Mouse (Mus musculus) embryonic fibroblast, embryonic 13.5 days (primary cell): Measurements from ENCODE around the gene Gins2. TPM values are rescaled to one million over a fixed set of nuclear protein-coding genes. Genes with fewer than 3 reads are reported as not detected.

ENCODE experiments used
- H3K27ac ChIP-seq: 2 replicates; pipeline ENCODE4 v1.5.1; 2012; ENCODE audit warnings: low read length, control low read depth, inconsistent platforms; ENCODE audit not compliant: insufficient read depth
- H3K4me1 ChIP-seq: 2 replicates; pipeline ENCODE4 v1.6.1; 2011; ENCODE audit warnings: low read length; ENCODE audit not compliant: control insufficient read depth, insufficient read depth
- H3K4me3 ChIP-seq: 2 replicates; pipeline ENCODE4 v1.5.1; 2011; ENCODE audit warnings: mild to moderate bottlenecking, control low read depth, low read length; ENCODE audit not compliant: insufficient read depth
- CTCF ChIP-seq: IDR thresholded peaks from 2 replicates; pipeline ENCODE4 v1.5.1; 2011; ENCODE audit warnings: mild to moderate bottlenecking, control low read depth, low read length, moderate library complexity, borderline replicate concordance; ENCODE audit not compliant: insufficient read depth
- POLR2A ChIP-seq: IDR thresholded peaks from 2 replicates; pipeline ENCODE4 v1.6.1; 2011; ENCODE audit warnings: low read depth, mild to moderate bottlenecking, control low read depth, low read length, moderate library complexity
- polyA plus RNA-seq: library from polyadenylated mRNA; stranded (reverse); fragments of >200 nt; gene quantifications from 2 replicates; pipeline ENCODE4 v1.2.4, GENCODE M21; 2011; ENCODE audit warnings: low read depth; ENCODE audit not compliant: missing spikeins, insufficient read length

Gins2 gene
- polyA plus RNA-seq, 1 experiment = 31.3 TPM

DNA sequence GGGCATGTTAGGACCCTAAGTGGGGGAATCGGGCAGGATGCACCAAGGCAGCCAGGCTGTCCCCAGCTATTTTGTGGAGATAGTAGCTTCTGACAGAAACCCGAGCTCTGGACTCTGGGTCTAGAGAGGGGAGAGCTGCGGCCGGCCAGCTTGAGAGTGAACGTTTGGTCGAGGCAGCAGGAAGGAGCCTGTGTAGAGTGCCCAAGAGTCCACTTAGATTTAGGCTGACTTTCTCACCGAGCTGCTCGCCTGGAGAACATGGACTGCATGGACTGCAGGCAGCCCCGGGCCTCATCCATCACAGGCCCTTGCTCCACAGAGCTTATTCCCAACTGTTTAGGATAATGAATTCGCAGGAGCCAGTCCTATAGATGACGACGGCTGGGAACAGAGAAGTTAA, 38.7 kb downstream of the Gins2 start:
- Histone ChIP-seq H3K4me1 (no peaks in the 10 kb centered on the region), H3K27ac (no peak overlapping the region), H3K4me3 (no peak overlapping the region)
- no peak for TF ChIP-seq POLR2A
- no peak for TF ChIP-seq CTCF

GRCm38 (mm10) chr8:120549922-120550321, 39.2 kb downstream of the Gins2 start:
- no peak overlapping the region for H3K27ac ChIP-seq
- H3K4me1 ChIP-seq = no peaks in the 10 kb centered on the region
- TF ChIP-seq POLR2A (no peak), CTCF (no peak)
- H3K4me3 ChIP-seq = no peak overlapping the region

DNA sequence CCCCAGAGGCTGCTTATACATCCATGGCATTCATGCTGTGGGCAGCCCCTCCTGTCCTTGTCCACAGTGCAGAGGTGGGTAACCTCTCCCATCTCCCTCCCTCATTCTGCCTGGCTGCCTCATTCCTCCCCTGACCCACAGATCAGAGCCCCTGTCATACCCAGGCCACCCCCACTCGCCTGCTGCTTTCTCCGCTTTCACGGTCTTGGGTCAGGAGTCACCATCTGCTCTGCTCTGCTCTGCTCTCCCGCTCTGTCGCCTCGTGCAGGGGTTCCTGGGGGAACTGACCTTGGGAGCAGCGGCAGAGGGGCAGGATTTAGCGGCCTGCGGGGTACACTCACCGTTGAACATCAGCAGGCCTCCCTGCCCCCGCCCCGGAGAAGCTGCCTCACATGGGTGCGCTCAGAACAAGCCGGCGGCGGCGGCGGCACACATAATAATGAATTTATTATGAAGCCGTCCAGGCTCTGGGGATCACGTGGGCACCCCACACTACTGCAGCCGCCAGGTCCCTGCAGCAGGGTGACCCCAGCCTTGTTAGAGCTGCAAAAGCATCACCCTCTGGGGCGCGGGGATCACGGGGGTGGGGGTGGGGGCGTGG, 39.7 kb downstream of the Gins2 start:
- no peak for TF ChIP-seq CTCF
- no peak for TF ChIP-seq POLR2A
- no peaks in the 10 kb centered on the region for H3K4me1 ChIP-seq
- H3K4me3 ChIP-seq = no peak overlapping the region
- no peak overlapping the region for H3K27ac ChIP-seq

GRCm38 (mm10) chr8:120548313-120548761, 40.8 kb downstream of the Gins2 start:
- Histone ChIP-seq H3K4me3 (no peak overlapping the region), H3K4me1 (no peaks in the 10 kb centered on the region), H3K27ac (no peak overlapping the region)
- no peak for TF ChIP-seq POLR2A
- TF ChIP-seq CTCF = no peak

DNA sequence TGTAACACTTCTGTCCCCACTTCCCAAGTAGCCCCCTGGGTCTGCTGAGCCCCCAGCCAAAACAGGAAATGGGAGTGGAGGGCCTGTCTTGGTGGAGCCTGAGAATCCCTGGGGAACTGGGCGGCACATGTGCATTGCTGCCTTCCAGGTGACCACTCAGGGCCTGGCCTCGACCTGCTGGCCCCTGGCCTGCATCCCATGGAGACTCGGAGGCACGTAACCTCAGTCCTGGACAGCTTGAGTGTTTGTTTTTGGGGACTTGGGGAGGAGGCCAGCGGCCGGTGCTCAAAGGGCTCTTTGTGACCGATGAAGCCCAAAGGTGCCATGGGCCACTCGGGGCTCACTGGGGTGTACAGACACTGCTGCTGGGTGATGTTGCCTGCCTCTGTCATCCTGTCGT, 41.5 kb downstream of the Gins2 start:
- Histone ChIP-seq H3K4me3 (no peak overlapping the region), H3K4me1 (no peaks in the 10 kb centered on the region), H3K27ac (no peak overlapping the region)
- TF ChIP-seq POLR2A = no peak
- no peak for TF ChIP-seq CTCF

DNA sequence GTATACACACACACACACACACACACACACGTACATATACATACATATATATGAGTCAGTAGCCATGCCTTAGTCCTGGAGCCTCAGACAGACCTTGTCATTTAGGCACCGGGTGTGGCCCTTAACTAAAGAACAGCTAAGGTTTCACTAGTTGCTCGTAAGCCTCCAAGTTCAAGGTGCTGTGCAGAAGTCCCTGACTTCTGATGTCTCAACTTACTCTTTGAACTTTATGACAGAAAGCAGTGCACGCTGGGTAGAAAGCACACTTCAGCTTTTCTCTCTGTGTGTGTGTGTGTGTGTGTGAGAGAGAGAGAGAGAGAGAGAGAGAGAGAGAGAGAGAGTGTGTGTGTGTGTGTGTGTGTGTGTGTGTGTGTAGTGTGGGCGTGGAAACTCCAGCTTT, 44.9 kb downstream of the Gins2 start:
- TF ChIP-seq POLR2A (no peak), CTCF (no peak)
- Histone ChIP-seq H3K4me3 (no peak overlapping the region), H3K27ac (no peak overlapping the region), H3K4me1 (peaks cover 8% of the 10 kb centered on the region)

GRCm38 (mm10) chr8:120543416-120544055, 45.6 kb downstream of the Gins2 start:
- H3K4me3 ChIP-seq = no peak overlapping the region
- TF ChIP-seq CTCF = no peak
- H3K27ac ChIP-seq = no peak overlapping the region
- peaks cover 10% of the 10 kb centered on the region for H3K4me1 ChIP-seq

DNA sequence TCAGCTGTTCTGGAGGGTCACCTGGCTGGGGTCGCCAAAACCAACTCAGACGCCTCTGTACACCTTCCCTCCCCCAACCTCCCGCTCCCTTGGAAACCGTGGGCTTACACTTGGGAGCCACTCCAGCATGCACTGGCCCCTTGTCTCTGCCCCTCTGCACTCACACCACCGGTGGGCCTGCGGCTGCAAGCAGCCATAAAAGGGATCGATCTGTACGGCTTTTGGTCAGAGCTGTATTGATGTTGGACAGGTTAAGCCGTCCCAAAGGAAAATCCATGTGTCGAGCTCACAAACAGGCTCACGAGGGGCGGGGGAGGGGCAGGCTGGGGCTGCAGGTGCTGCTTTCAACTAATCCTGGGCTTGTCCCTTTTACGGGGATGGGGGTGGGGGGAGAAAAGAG, 46.1 kb downstream of the Gins2 start:
- Histone ChIP-seq H3K4me3 (no peak overlapping the region), H3K4me1 (peaks cover 10% of the 10 kb centered on the region), H3K27ac (no peak overlapping the region)
- TF ChIP-seq CTCF = no peak
- no peak for TF ChIP-seq POLR2A

GRCm38 (mm10) chr8:120539775-120540625, 49.1 kb downstream of the Gins2 start:
- no peak overlapping the region for H3K27ac ChIP-seq
- H3K4me3 ChIP-seq = no peak overlapping the region
- TF ChIP-seq CTCF (no peak), POLR2A (no peak)
- peaks cover 10% of the 10 kb centered on the region for H3K4me1 ChIP-seq

GRCm38 (mm10) chr8:120539381-120539774, 49.7 kb downstream of the Gins2 start:
- TF ChIP-seq CTCF (no peak), POLR2A (no peak)
- Histone ChIP-seq H3K4me1 (peaks cover 10% of the 10 kb centered on the region), H3K27ac (peak overlapping the region; percentile 43; the same call in 1 of the 2 replicates), H3K4me3 (no peak overlapping the region)
